Mouse (Mus musculus) forebrain, embryonic 11.5 days (tissue): ENCODE measurements around the gene Prrc2b. TPM values are rescaled to one million over a fixed set of nuclear protein-coding genes. Genes with fewer than 3 reads are reported as not detected.

Experiments used
- microRNA-seq: library from miRNA; unstranded; fragments of <30 nt; microRNA quantifications from one replicate; pipeline ENCODE4, GENCODE M21; 2016; ENCODE audit not compliant: insufficient number of aligned reads
- polyA plus RNA-seq: library from polyadenylated mRNA; unstranded; fragments of >200 nt; fragmentation: Nextera tagmentation; extraction: Ambion mirVana; gene quantifications from 2 replicates; pipeline ENCODE4 v1.2.1, GENCODE M21; 2014

Prrc2b gene
- polyA plus RNA-seq, 1 experiment from 2014 or later = 102 TPM

Small RNA genes within 50 kb of the gene (microRNA-seq; reads per million reads assigned to microRNA genes)
- not detected for gene Gm27805

Other genes starting within 250 kb of the Prrc2b start
- 78.3 and 79.6 TPM in 2 replicates for gene Aif1l, start 200.9 kb upstream of the Prrc2b start, polyA plus RNA-seq
- 76.0 and 81.8 TPM in 2 replicates for gene Nup214, start 176.6 kb upstream of the Prrc2b start, polyA plus RNA-seq
- gene Fam78a, start 66.2 kb upstream of the Prrc2b start, polyA plus RNA-seq = 1.5 and 1.8 TPM in 2 replicates
- 5.7 and 7.3 TPM in 2 replicates for gene Plpp7, start 55.6 kb upstream of the Prrc2b start, polyA plus RNA-seq
- gene Pomt1, start 85.5 kb downstream of the Prrc2b start, polyA plus RNA-seq = 26.3 and 33.3 TPM in 2 replicates
- 78.4 and 89.0 TPM in 2 replicates for gene Uck1, start 109.1 kb downstream of the Prrc2b start, polyA plus RNA-seq
- 22.4 and 22.6 TPM in 2 replicates for gene Golga2, start 136.3 kb downstream of the Prrc2b start, polyA plus RNA-seq
- gene Swi5, start 137.0 kb downstream of the Prrc2b start, polyA plus RNA-seq = 345 and 373 TPM in 2 replicates
- 62.6 and 69.0 TPM in 2 replicates for gene Ciz1, start 201.2 kb downstream of the Prrc2b start, polyA plus RNA-seq
- gene Dnm1, start 202.3 kb downstream of the Prrc2b start, polyA plus RNA-seq = 12.4 and 12.8 TPM in 2 replicates
- 37.7 and 45.4 TPM in 2 replicates for gene 1110008P14Rik, start 230.9 kb downstream of the Prrc2b start, polyA plus RNA-seq
- gene Lcn2, start 237.2 kb downstream of the Prrc2b start, polyA plus RNA-seq = 0.28 TPM in 1 of 2 replicates, not detected in the other
- 28.0 and 29.4 TPM in 2 replicates for gene Ptges2, start 244.8 kb downstream of the Prrc2b start, polyA plus RNA-seq